Mouse (Mus musculus) heart, postnatal 0 days (tissue): ENCODE data around the gene Fastkd2. TPM values are rescaled to one million over a fixed set of nuclear protein-coding genes. Genes with fewer than 3 reads are reported as not detected.

Experiments used
- ATAC-seq: fragments of 200-750 bp; cut with Nextera tagmentation; 2 replicates; pipeline ENCODE4 v1.8.0; 2017; ENCODE audit warnings: low read depth, moderate number of reproducible peaks, moderate library complexity; ENCODE audit not compliant: insufficient read depth
- DNase-seq: peaks from one replicate; pipeline ENCODE4 v3.0.0-alpha.2; 2016; ENCODE audit warnings: low spot score
- H3K27ac ChIP-seq: fragments of 300-500 bp; sonication (generic); 2 replicates; pipeline ENCODE4 v1.5.1; 2014; ENCODE audit warnings: low read depth, mild to moderate bottlenecking
- H3K27me3 ChIP-seq: fragments of 300-500 bp; sonication (generic); 2 replicates; pipeline ENCODE4 v1.6.1; 2014; ENCODE audit warnings: low read length, mixed read lengths; ENCODE audit not compliant: control insufficient read depth, insufficient read depth
- H3K36me3 ChIP-seq: fragments of 300-500 bp; sonication (generic); replicated peaks from 2 replicates; pipeline ENCODE4 v1.6.1; 2014; ENCODE audit warnings: low read length, mixed read lengths; ENCODE audit not compliant: control insufficient read depth, insufficient read depth
- H3K4me1 ChIP-seq: fragments of 300-500 bp; sonication (generic); 2 replicates; pipeline ENCODE4 v1.6.1; 2014; ENCODE audit warnings: antibody characterized with exemption; ENCODE audit not compliant: control insufficient read depth, insufficient read depth
- H3K4me2 ChIP-seq: fragments of 300-500 bp; sonication (generic); 2 replicates; pipeline ENCODE4 v1.6.1; 2014; ENCODE audit warnings: low read depth, mild to moderate bottlenecking, low read length, moderate library complexity
- H3K4me3 ChIP-seq: fragments of 300-500 bp; sonication (generic); 2 replicates; pipeline ENCODE4 v1.5.1; 2014; ENCODE audit warnings: low read depth, low read length
- H3K9ac ChIP-seq: fragments of 300-500 bp; sonication (generic); replicated peaks from 2 replicates; pipeline ENCODE4 v1.6.1; 2014; ENCODE audit warnings: low read depth, low read length, mixed read lengths
- H3K9me3 ChIP-seq: fragments of 300-500 bp; sonication (generic); replicated peaks from 2 replicates; pipeline ENCODE4 v1.6.1; 2016; ENCODE audit warnings: low read length; ENCODE audit not compliant: control insufficient read depth
- CTCF ChIP-seq: IDR thresholded peaks from 2 replicates; pipeline ENCODE4 v1.5.1; 2016; ENCODE audit warnings: antibody characterized with exemption, control low read depth, low read depth
- EP300 ChIP-seq: IDR thresholded peaks from 2 replicates; pipeline ENCODE4 v1.6.1; 2016; ENCODE audit warnings: antibody characterized with exemption, low read depth
- WGBS: fragments of 180-500 bp; shearing (Covaris S2); extraction: QIAGEN DNeasy Blood & Tissue Kit; methylation state at CpG from one replicate; pipeline ENCODE4 v1.1.7; 2014; 5-methylcytosine and 5-hydroxymethylcytosine counted together
- polyA plus RNA-seq: library from polyadenylated mRNA; unstranded; fragments of >200 nt; fragmentation: Nextera tagmentation; extraction: Ambion mirVana; gene quantifications from 2 replicates; pipeline ENCODE4 v1.2.1, GENCODE M21; 2015
- total RNA-seq: library from RNA; depleted of rRNA; stranded (reverse); fragments of >200 nt; gene quantifications from 2 replicates; pipeline ENCODE4 v1.2.3, GENCODE M21; 2014; ENCODE audit warnings: low replicate concordance; rRNA removed

Gene Fastkd2
- total RNA-seq (15.2 and 36.8 TPM in 2 replicates), polyA plus RNA-seq (46.1 and 46.6 TPM in 2 replicates)

DNA sequence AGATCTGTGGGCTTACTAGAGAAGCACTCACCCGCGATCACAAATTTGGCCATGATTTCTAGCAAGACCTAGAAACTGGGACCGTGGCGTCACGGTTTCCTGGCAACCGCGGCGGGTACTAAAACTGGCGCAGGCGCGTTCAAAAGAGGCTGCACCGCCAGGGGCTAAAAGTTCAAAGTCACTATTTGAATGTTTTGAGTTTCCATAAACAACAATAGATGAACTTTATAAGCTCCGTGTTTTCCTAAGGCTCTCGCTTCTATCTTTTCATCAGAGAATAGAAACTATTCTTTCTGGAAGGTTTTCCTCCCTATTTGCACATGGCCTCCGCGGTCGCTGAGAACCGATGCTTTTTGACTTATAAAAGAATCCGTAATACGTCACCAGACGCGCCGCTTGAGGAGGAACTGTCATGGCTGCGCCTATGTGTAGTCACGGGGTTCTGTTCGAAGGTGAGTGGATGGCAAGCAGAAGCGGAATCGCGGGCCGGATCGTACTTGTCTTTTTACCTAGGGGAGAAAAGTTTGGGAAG is at the start of gene Fastkd2, which contains the start of gene Mdh1b:
Gene Fastkd2, plus strand, starts transcription at position 375 of the 532 bp plus-strand sequence.
Gene Mdh1b, minus strand, starts transcription at position 79 of the 532 bp plus-strand sequence.
- Histone ChIP-seq H3K4me2 (peak within 1 kb of the TSS; percentile 69), H3K9me3 (no peaks in the 10 kb centered on the region), H3K4me1 (peaks cover 13% of the 10 kb centered on the region), H3K9ac (peak within 1 kb of the TSS; percentile 63), H3K27me3 (no peaks in the 10 kb centered on the region), H3K36me3 (no peaks in the 10 kb centered on the region; the same call in 1 of the 2 replicates), H3K4me3 (peak within 1 kb of the TSS; percentile 64), H3K27ac (no peak within 1 kb of the TSS)
- WGBS, result under 1% methylated on average over 31 of the region's 31 CpGs
- no peak for TF ChIP-seq CTCF
- no peak for TF ChIP-seq EP300
- DNase-seq (peak; percentile 92), ATAC-seq (peak; percentile 94)

DNA sequence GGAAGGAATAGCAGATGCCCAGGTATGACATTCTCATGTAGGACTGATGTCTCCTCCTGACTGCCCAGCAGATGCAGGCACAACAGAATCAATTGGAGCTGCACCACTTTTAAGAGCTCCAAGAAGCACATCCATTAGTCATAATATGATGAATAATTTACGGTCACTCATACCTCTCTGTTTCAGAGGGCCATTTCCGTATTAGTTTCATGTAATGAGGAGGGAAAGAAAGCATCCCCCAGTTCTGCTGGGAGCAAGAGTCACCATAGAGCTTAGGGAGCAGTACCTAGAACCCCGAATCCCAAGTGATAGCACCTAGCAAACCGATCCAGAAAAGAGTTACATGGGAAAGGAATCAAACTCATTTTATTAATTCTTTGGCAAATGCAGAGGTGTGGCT is 43.6 kb upstream of the Fastkd2 start, which contains the start of gene Dytn:
Gene Dytn, minus strand, starts transcription at position 101 of the 400 bp plus-strand sequence.
- DNase-seq (no peak), ATAC-seq (no peak)
- no peaks in the 10 kb centered on the region for H3K36me3 ChIP-seq
- 73% methylated on average over 4 of the region's 4 CpGs for WGBS
- H3K4me1 ChIP-seq, result no peaks in the 10 kb centered on the region
- TF ChIP-seq CTCF, result no peak
- no peak for TF ChIP-seq EP300
- H3K9me3 ChIP-seq, result no peaks in the 10 kb centered on the region
- no peak within 1 kb of the TSS for H3K9ac ChIP-seq
- no peak within 1 kb of the TSS for H3K4me2 ChIP-seq
- H3K27me3 ChIP-seq, result no peaks in the 10 kb centered on the region
- H3K4me3 ChIP-seq, result no peak within 1 kb of the TSS
- no peak within 1 kb of the TSS for H3K27ac ChIP-seq

GRCm38 (mm10) chr1:63696861-63697260 is 33.6 kb upstream of the Fastkd2 start:
- H3K36me3 ChIP-seq, result no peaks in the 10 kb centered on the region
- no peak overlapping the region for H3K27ac ChIP-seq
- no peaks in the 10 kb centered on the region for H3K4me1 ChIP-seq
- no peak overlapping the region for H3K4me2 ChIP-seq
- H3K9ac ChIP-seq, result no peak overlapping the region
- no peaks in the 10 kb centered on the region for H3K9me3 ChIP-seq
- TF ChIP-seq CTCF, result no peak
- no peak for TF ChIP-seq EP300
- DNase-seq, result no peak
- H3K27me3 ChIP-seq, result no peaks in the 10 kb centered on the region
- no peak for ATAC-seq
- no peak overlapping the region for H3K4me3 ChIP-seq
- WGBS, result 70% methylated on average over 3 of the region's 3 CpGs

GRCm38 (mm10) chr1:63705733-63706132 is 24.7 kb upstream of the Fastkd2 start:
- no peaks in the 10 kb centered on the region for H3K9me3 ChIP-seq
- H3K4me1 ChIP-seq, result no peaks in the 10 kb centered on the region
- H3K36me3 ChIP-seq, result no peaks in the 10 kb centered on the region
- H3K9ac ChIP-seq, result no peak overlapping the region
- TF ChIP-seq CTCF (no peak), EP300 (no peak)
- 46% methylated on average over 5 of the region's 5 CpGs for WGBS
- peak overlapping the region; percentile 12; the same call in 1 of the 2 replicates for H3K4me2 ChIP-seq
- no peaks in the 10 kb centered on the region for H3K27me3 ChIP-seq
- H3K4me3 ChIP-seq, result no peak overlapping the region
- H3K27ac ChIP-seq, result no peak overlapping the region
- DNase-seq (no peak), ATAC-seq (no peak)

DNA sequence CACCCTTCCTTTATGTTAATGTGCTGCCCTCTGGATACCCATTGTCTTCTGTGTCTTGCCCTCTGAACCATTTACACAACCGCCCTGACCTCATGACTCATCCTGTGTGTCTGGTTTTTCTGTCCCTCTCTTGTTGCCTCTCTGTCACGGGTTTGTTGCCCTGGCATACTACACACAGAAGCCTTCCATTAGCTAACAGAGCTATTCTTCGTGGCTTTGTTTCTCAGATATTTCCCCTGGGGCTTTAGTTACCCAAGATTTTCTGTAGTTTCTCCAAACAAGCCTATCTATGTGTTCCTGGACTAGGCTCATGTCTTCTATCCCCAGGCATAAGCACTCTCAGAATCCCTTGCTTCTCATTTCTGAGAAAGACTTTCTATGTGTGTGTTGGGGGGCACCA is 21.5 kb upstream of the Fastkd2 start:
- no peak overlapping the region for H3K4me3 ChIP-seq
- WGBS, result 56% methylated on average over 3 of the region's 3 CpGs
- DNase-seq, result no peak
- H3K36me3 ChIP-seq, result no peaks in the 10 kb centered on the region
- no peaks in the 10 kb centered on the region for H3K9me3 ChIP-seq
- H3K27ac ChIP-seq, result no peak overlapping the region
- H3K4me2 ChIP-seq, result no peak overlapping the region
- H3K27me3 ChIP-seq, result no peaks in the 10 kb centered on the region
- TF ChIP-seq EP300, result no peak
- no peak for TF ChIP-seq CTCF
- no peak overlapping the region for H3K9ac ChIP-seq
- ATAC-seq, result no peak
- H3K4me1 ChIP-seq, result no peaks in the 10 kb centered on the region

- H3K27ac ChIP-seq, result no peak overlapping the region
- 71% methylated on average over 7 of the region's 7 CpGs for WGBS
- H3K27me3 ChIP-seq, result no peaks in the 10 kb centered on the region
- H3K9ac ChIP-seq, result no peak overlapping the region
- H3K4me3 ChIP-seq, result no peak overlapping the region
- no peaks in the 10 kb centered on the region for H3K36me3 ChIP-seq
- no peak for TF ChIP-seq CTCF
- TF ChIP-seq EP300, result no peak
- H3K4me2 ChIP-seq, result no peak overlapping the region
- no peak for ATAC-seq
- H3K9me3 ChIP-seq, result no peaks in the 10 kb centered on the region
- no peak for DNase-seq
- H3K4me1 ChIP-seq, result no peaks in the 10 kb centered on the region
These were observed 10.3 kb upstream of the Fastkd2 start for GRCm38 (mm10) chr1:63720161-63720560.
